Mouse (Mus musculus) megakaryocyte-erythroid progenitor cell, adult 5 weeks (primary cell): Measurements from ENCODE around the gene Pfn5. TPM values are rescaled to one million over a fixed set of nuclear protein-coding genes. Genes with fewer than 3 reads are reported as not detected.

ENCODE experiments used
- polyA plus RNA-seq: library from polyadenylated mRNA; stranded (reverse); fragments of >175 nt; gene quantifications from 2 replicates; pipeline ENCODE4 v1.2.3, GENCODE M21; 2012

The Pfn5 gene
- not detected in 2 replicates for polyA plus RNA-seq

DNA sequence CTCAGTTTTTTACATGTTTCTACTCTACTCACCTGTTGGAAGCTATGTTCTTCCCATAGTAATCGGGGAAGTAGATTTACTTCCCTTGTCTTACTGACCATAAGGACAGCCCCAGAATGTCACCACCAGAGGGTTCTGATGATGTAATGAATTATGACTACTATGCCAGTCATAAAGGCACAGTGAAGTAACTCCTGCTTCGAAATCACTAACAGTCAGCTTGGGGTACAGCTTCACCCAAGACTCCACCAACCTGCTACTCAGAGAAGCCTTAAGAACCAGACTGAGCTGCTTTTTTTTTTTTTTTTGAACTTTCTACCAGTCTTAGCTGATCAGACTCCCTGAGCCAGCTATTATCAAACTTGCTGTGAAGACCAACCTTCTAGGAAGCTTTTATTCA lies at the start of gene Pfn5, which contains the start of gene Asb12:
Gene Pfn5, plus strand, starts transcription at position 218 of the 400 bp plus-strand sequence.
Gene Asb12, minus strand, starts transcription at position 101 of the 400 bp plus-strand sequence.

Other genes starting within 250 kb of the Pfn5 start
- 0.56 and 0.61 TPM in 2 replicates for gene Amer1, start 113.2 kb upstream of the Pfn5 start, polyA plus RNA-seq
- not detected in 2 replicates for gene Asb12, start 117 bp upstream of the Pfn5 start, polyA plus RNA-seq
- 0.30 and 0.54 TPM in 2 replicates for gene Zc4h2, start 100.4 kb downstream of the Pfn5 start, polyA plus RNA-seq
- 0.09 and 0.33 TPM in 2 replicates for gene Zc3h12b, start 153.6 kb downstream of the Pfn5 start, polyA plus RNA-seq